Mouse (Mus musculus): ENCODE measurements around the gene Supt5.

GRCm38 (mm10) chr7:28357984-28358383, 19.4 kb upstream of the Supt5 start:
- TF ChIP-seq EP300 (IDR thresholded peaks at IDR 0.05; ENCODE audit: low read depth) (no peak), CTCF (IDR thresholded peaks at IDR 0.05; ENCODE audit: low read depth) (no peak)
